Mouse (Mus musculus) embryonic facial prominence, embryonic 11.5 days (tissue): ENCODE measurements at regions not wholly inside any gene's neighbourhood (a gene's known extent, or its start where the extent isn't known, plus 50 kb on each side); places are given as distances from the start of the nearest gene placed in this dataset.

Source experiments
- ATAC-seq: fragments of 200-750 bp; cut with Nextera tagmentation; replicated peaks from 2 replicates; pipeline ENCODE4 v1.8.0; 2017; ENCODE audit warnings: low read depth; ENCODE audit not compliant: insufficient number of reproducible peaks, low FRiP score, low TSS enrichment
- DNase-seq: peaks from one replicate; pipeline ENCODE4 v3.0.0-alpha.2; 2015; ENCODE audit warnings: low spot score
- H3K27ac ChIP-seq: fragments of 300-500 bp; sonication (generic); replicated peaks from 2 replicates; pipeline ENCODE4 v1.5.1; 2014; ENCODE audit warnings: mild to moderate bottlenecking, low read depth, low read length, control low read depth
- H3K27me3 ChIP-seq: fragments of 300-500 bp; sonication (generic); 2 replicates; pipeline ENCODE4 v1.6.1; 2014; ENCODE audit warnings: mild to moderate bottlenecking, low read length, moderate library complexity, mixed read lengths; ENCODE audit not compliant: control insufficient read depth, insufficient read depth
- H3K36me3 ChIP-seq: fragments of 300-500 bp; sonication (generic); replicated peaks from 2 replicates; pipeline ENCODE4 v1.6.1; 2014; ENCODE audit warnings: low read depth, mild to moderate bottlenecking, low read length, moderate library complexity, mixed read lengths; ENCODE audit not compliant: control insufficient read depth, insufficient read depth
- H3K4me1 ChIP-seq: fragments of 300-500 bp; sonication (generic); 2 replicates; pipeline ENCODE4 v1.6.1; 2014; ENCODE audit warnings: low read length, mixed read lengths; ENCODE audit not compliant: control insufficient read depth, insufficient read depth
- H3K4me2 ChIP-seq: fragments of 300-500 bp; sonication (generic); 2 replicates; pipeline ENCODE4 v1.6.1; 2014; ENCODE audit warnings: low read depth, mild to moderate bottlenecking, control low read depth, low read length, moderate library complexity
- H3K4me3 ChIP-seq: fragments of 300-500 bp; sonication (generic); 2 replicates; pipeline ENCODE4 v1.5.1; 2014; ENCODE audit warnings: low read depth, low read length, control low read depth
- H3K9ac ChIP-seq: fragments of 300-500 bp; sonication (generic); replicated peaks from 2 replicates; pipeline ENCODE4 v1.6.1; 2014; ENCODE audit warnings: mild to moderate bottlenecking, control low read depth, low read length
- H3K9me3 ChIP-seq: fragments of 300-500 bp; sonication (generic); replicated peaks from 2 replicates; pipeline ENCODE4 v1.6.1; 2016; ENCODE audit warnings: mild to moderate bottlenecking, low read length, inconsistent platforms, mixed read lengths; ENCODE audit not compliant: control insufficient read depth
- WGBS: fragments of 180-500 bp; shearing (Covaris S2); extraction: QIAGEN DNeasy Blood & Tissue Kit; methylation state at CpG from one replicate; pipeline ENCODE4 v1.1.7; 2014; 5-methylcytosine and 5-hydroxymethylcytosine counted together

GRCm38 (mm10) chr16:88412287-88412686, 94.5 kb downstream of the Cldn17 start:
- 96% methylated on average over 1 of the region's 1 CpGs for WGBS
- Histone ChIP-seq H3K4me1 (no peaks in the 10 kb centered on the region), H3K27me3 (no peaks in the 10 kb centered on the region), H3K4me2 (no peak overlapping the region), H3K9ac (no peak overlapping the region), H3K4me3 (no peak overlapping the region), H3K36me3 (no peaks in the 10 kb centered on the region), H3K9me3 (no peaks in the 10 kb centered on the region), H3K27ac (no peak overlapping the region)
- DNase-seq (no peak), ATAC-seq (no peak)

GRCm38 (mm10) chr16:88408144-88408543, 98.6 kb downstream of the Cldn17 start:
- H3K9ac ChIP-seq, result no peak overlapping the region
- ATAC-seq (no peak), DNase-seq (peak; percentile 51)
- no peak overlapping the region for H3K4me2 ChIP-seq
- H3K27ac ChIP-seq, result no peak overlapping the region
- H3K4me3 ChIP-seq, result no peak overlapping the region
- H3K9me3 ChIP-seq, result no peaks in the 10 kb centered on the region
- H3K4me1 ChIP-seq, result no peaks in the 10 kb centered on the region
- no peaks in the 10 kb centered on the region for H3K36me3 ChIP-seq
- no peaks in the 10 kb centered on the region for H3K27me3 ChIP-seq

GRCm38 (mm10) chr16:88404331-88404730, 102.4 kb downstream of the Cldn17 start:
- Histone ChIP-seq H3K27me3 (no peaks in the 10 kb centered on the region), H3K4me3 (no peak overlapping the region), H3K4me2 (no peak overlapping the region), H3K36me3 (no peaks in the 10 kb centered on the region), H3K27ac (no peak overlapping the region), H3K9ac (no peak overlapping the region), H3K9me3 (no peaks in the 10 kb centered on the region), H3K4me1 (no peaks in the 10 kb centered on the region)
- 73% methylated on average over 4 of the region's 4 CpGs for WGBS
- DNase-seq (no peak), ATAC-seq (no peak)

- Histone ChIP-seq H3K4me1 (no peaks in the 10 kb centered on the region), H3K9me3 (no peaks in the 10 kb centered on the region), H3K4me2 (no peak overlapping the region), H3K27ac (no peak overlapping the region), H3K36me3 (no peaks in the 10 kb centered on the region), H3K9ac (no peak overlapping the region), H3K4me3 (no peak overlapping the region), H3K27me3 (no peaks in the 10 kb centered on the region)
- no peak for ATAC-seq
- 69% methylated on average over 3 of the region's 3 CpGs for WGBS
- no peak for DNase-seq
Measured at GRCm38 (mm10) chr16:88399881-88400280, 106.9 kb downstream of the Cldn17 start.

GRCm38 (mm10) chr16:88392764-88393163, 102.7 kb upstream of the Grik1 start:
- H3K4me2 ChIP-seq, result no peak overlapping the region
- H3K9ac ChIP-seq, result no peak overlapping the region
- DNase-seq (no peak), ATAC-seq (no peak)
- H3K27ac ChIP-seq, result no peak overlapping the region
- no peaks in the 10 kb centered on the region for H3K36me3 ChIP-seq
- H3K4me3 ChIP-seq, result no peak overlapping the region
- no peaks in the 10 kb centered on the region for H3K4me1 ChIP-seq
- no peaks in the 10 kb centered on the region for H3K9me3 ChIP-seq
- H3K27me3 ChIP-seq, result no peaks in the 10 kb centered on the region
- 43% methylated on average over 1 of the region's 1 CpGs for WGBS

- no peaks in the 10 kb centered on the region for H3K27me3 ChIP-seq
- no peak overlapping the region for H3K27ac ChIP-seq
- H3K4me1 ChIP-seq, result no peaks in the 10 kb centered on the region
- H3K36me3 ChIP-seq, result no peaks in the 10 kb centered on the region
- H3K4me3 ChIP-seq, result no peak overlapping the region
- 3% methylated on average over 2 of the region's 2 CpGs for WGBS
- no peaks in the 10 kb centered on the region for H3K9me3 ChIP-seq
- DNase-seq (no peak), ATAC-seq (no peak)
- H3K9ac ChIP-seq, result no peak overlapping the region
- no peak overlapping the region for H3K4me2 ChIP-seq
Measured at GRCm38 (mm10) chr16:88381605-88382279, 91.7 kb upstream of the Grik1 start.

- H3K4me1 ChIP-seq, result no peaks in the 10 kb centered on the region
- DNase-seq, result no peak
- H3K27ac ChIP-seq, result no peak overlapping the region
- H3K27me3 ChIP-seq, result no peaks in the 10 kb centered on the region
- WGBS, result 67% methylated on average over 5 of the region's 5 CpGs
- H3K4me3 ChIP-seq, result no peak overlapping the region
- H3K9ac ChIP-seq, result no peak overlapping the region
- H3K9me3 ChIP-seq, result no peaks in the 10 kb centered on the region
- H3K4me2 ChIP-seq, result no peak overlapping the region
- no peaks in the 10 kb centered on the region for H3K36me3 ChIP-seq
- no peak for ATAC-seq
Measured at GRCm38 (mm10) chr16:88375622-88376021, 85.6 kb upstream of the Grik1 start.

GRCm38 (mm10) chr16:88374612-88375011, 84.5 kb upstream of the Grik1 start:
- 39% methylated on average over 2 of the region's 2 CpGs for WGBS
- no peak overlapping the region for H3K4me3 ChIP-seq
- H3K36me3 ChIP-seq, result no peaks in the 10 kb centered on the region
- no peak for ATAC-seq
- no peaks in the 10 kb centered on the region for H3K27me3 ChIP-seq
- H3K9me3 ChIP-seq, result no peaks in the 10 kb centered on the region
- DNase-seq, result no peak
- no peak overlapping the region for H3K9ac ChIP-seq
- H3K4me1 ChIP-seq, result no peaks in the 10 kb centered on the region
- no peak overlapping the region for H3K4me2 ChIP-seq
- no peak overlapping the region for H3K27ac ChIP-seq
